Comparison of ENCODE assay signal across 8 mouse cellular contexts in the genomic region with DNA sequence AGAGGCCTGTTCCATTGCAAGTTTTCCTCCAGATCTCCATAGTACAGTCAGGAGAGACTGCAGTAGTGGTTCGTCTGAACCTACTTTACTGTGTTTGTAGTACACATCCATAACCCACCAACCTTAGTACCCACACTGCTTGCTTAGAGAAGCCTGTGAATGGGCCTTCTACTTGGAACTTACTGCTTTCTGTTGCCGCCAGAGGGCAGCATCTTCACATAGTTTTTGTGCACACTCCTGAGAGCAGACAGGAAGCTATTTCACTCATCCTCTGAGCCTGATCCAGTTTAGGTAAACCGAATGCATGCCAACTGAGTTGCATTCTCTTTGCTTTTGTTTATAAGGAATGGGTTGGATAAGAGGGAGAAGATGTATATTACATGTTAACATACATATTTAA.
DNase-seq lines count a peak whose midpoint lies in the region; ATAC-seq lines count a peak whose summit lies in the region.

No protein-coding gene starts in this region.

- H3K9ac ChIP-seq in kidney, embryonic 16.5 days (replicated peaks; ENCODE audit: low read length): no peak overlapping the region
- H3K9ac ChIP-seq in stomach, embryonic 15.5 days: no peak overlapping the region

- no peak overlapping the region for H3K27ac ChIP-seq in kidney, embryonic 16.5 days (ENCODE audit: low read length)
- H3K27ac ChIP-seq in limb, embryonic 10.5 days: no peak overlapping the region
- no peak overlapping the region for H3K27ac ChIP-seq in stomach, embryonic 15.5 days

- no peaks in the 10 kb centered on the region for H3K9me3 ChIP-seq in kidney, embryonic 16.5 days (ENCODE audit: low read length)
- H3K9me3 ChIP-seq in limb, embryonic 10.5 days (replicated peaks): no peaks in the 10 kb centered on the region
- H3K9me3 ChIP-seq in stomach, embryonic 15.5 days: no peaks in the 10 kb centered on the region

- H3K4me3 ChIP-seq in kidney, embryonic 16.5 days (ENCODE audit: low read length): no peak overlapping the region
- H3K4me3 ChIP-seq in limb, embryonic 10.5 days: no peak overlapping the region
- H3K4me3 ChIP-seq in stomach, embryonic 15.5 days (replicated peaks): no peak overlapping the region

- H3K36me3 ChIP-seq in kidney, embryonic 16.5 days (ENCODE audit: insufficient read depth, low read length): no peaks in the 10 kb centered on the region
- no peaks in the 10 kb centered on the region for H3K36me3 ChIP-seq in limb, embryonic 10.5 days
- H3K36me3 ChIP-seq in stomach, embryonic 15.5 days: no peaks in the 10 kb centered on the region

- no peaks in the 10 kb centered on the region for H3K4me1 ChIP-seq in kidney, embryonic 16.5 days (ENCODE audit: insufficient read depth, low read length)
- no peaks in the 10 kb centered on the region for H3K4me1 ChIP-seq in limb, embryonic 10.5 days
- H3K4me1 ChIP-seq in stomach, embryonic 15.5 days: no peaks in the 10 kb centered on the region

- no peaks in the 10 kb centered on the region for H3K27me3 ChIP-seq in kidney, embryonic 16.5 days (ENCODE audit: insufficient read depth, low read length)
- H3K27me3 ChIP-seq in limb, embryonic 10.5 days (ENCODE audit: low read depth, poor library complexity, severe bottlenecking): no peaks in the 10 kb centered on the region
- no peaks in the 10 kb centered on the region for H3K27me3 ChIP-seq in stomach, embryonic 15.5 days (replicated peaks)

- no peak overlapping the region for H3K4me2 ChIP-seq in kidney, embryonic 16.5 days (replicated peaks; ENCODE audit: low read depth, low read length)
- no peak overlapping the region for H3K4me2 ChIP-seq in stomach, embryonic 15.5 days

- WGBS in kidney, embryonic 16.5 days: 16% methylated on average over 3 of the region's 3 CpGs
- WGBS in limb, embryonic 10.5 days: 26% methylated on average over 3 of the region's 3 CpGs
- WGBS in stomach, embryonic 15.5 days: 10% methylated on average over 3 of the region's 3 CpGs

- ATAC-seq in kidney, embryonic 16.5 days (ENCODE audit: low FRiP score, low TSS enrichment): no peak
- ATAC-seq in inflammation-experienced regulatory T-cells, adult 6 months: peak; percentile 85
- ATAC-seq in stomach, embryonic 15.5 days (ENCODE audit: insufficient read depth, low FRiP score, low read depth): peak; percentile 50; the same call in 1 of the 2 replicates

- peak; percentile 84 for DNase-seq in kidney, adult 18-20 months
- DNase-seq in cerebellum, adult 9-10 months: peak; percentile 86
- DNase-seq in frontal cortex, postnatal 25 days (ENCODE audit: low spot score in 2 of 2): peak; percentile 82 to 86
- DNase-seq in limb, embryonic 10.5 days (ENCODE audit: low spot score): peak; percentile 82
- DNase-seq in natural killer cell, adult 2 months (ENCODE audit: low spot score in 2 of 2): peak; percentile 30 to 66
